Mouse (Mus musculus) mouse embryonic stem cell (cell line): ENCODE results near the gene Rpl6.
"Not testable (repeated sequence)": the region's sequence is repeated elsewhere in the genome, so short reads cannot be mapped to it uniquely, and the experiment has no call there.

Experiments
- in situ Hi-C, 2 experiments: fragments of 300-500 bp; cut with MboI; formaldehyde crosslinking; loops; 1 replicate in 1 of 2; 3 replicates in 1 of 2; pipeline ENCODE4 v1.14.3; 2019 to 2020; ENCODE audit warnings: low sequenced_read_pairs in 2 of 2, low pct_unique_long_range_greater_than_20kb in 1 of 2, mixed read lengths in 1 of 2; ENCODE audit not compliant: unreplicated experiment in 1 of 2

The Rpl6 gene

GRCm38 (mm10) chr5:121217313-121217634 lies 13.0 kb downstream of the Rpl6 start:
- in situ Hi-C loops = loop anchor here (5.0 to 10.0 kb wide), 2 partner anchors 158 to 160 kb away; no protein-coding TSS in a partner anchor

GRCm38 (mm10) chr5:121219190-121219589 lies 14.9 kb downstream of the Rpl6 start:
- in situ Hi-C loops = loop anchor here (5.0 to 10.0 kb wide), 2 partner anchors 156 to 158 kb away; no protein-coding TSS in a partner anchor

- in situ Hi-C loops = loop anchor here (5.0 to 10.0 kb wide), 2 partner anchors 155 to 157 kb away; no protein-coding TSS in a partner anchor
Observed at GRCm38 (mm10) chr5:121219980-121220731, 15.9 kb downstream of the Rpl6 start, which contains the start of gene Hectd4. Gene Hectd4 (plus strand): TSS chr5:121220219.

GRCm38 (mm10) chr5:121220732-121221301 lies 16.5 kb downstream of the Rpl6 start:
- in situ Hi-C loops = no loop called here

- in situ Hi-C loops = no loop called here
Observed at GRCm38 (mm10) chr5:121221328-121221850, 17.1 kb downstream of the Rpl6 start.

- in situ Hi-C loops = not testable (repeated sequence)
Observed at GRCm38 (mm10) chr5:121224020-121224419, 19.7 kb downstream of the Rpl6 start.

GRCm38 (mm10) chr5:121224856-121225255 lies 20.6 kb downstream of the Rpl6 start:
- in situ Hi-C loops = no loop called here

- in situ Hi-C loops = no loop called here
Observed at GRCm38 (mm10) chr5:121225854-121226253, 21.6 kb downstream of the Rpl6 start.

- in situ Hi-C loops = no loop called here
Observed at GRCm38 (mm10) chr5:121226406-121226805, 22.1 kb downstream of the Rpl6 start.

- in situ Hi-C loops = no loop called here
Observed at GRCm38 (mm10) chr5:121226845-121227244, 22.6 kb downstream of the Rpl6 start.

- in situ Hi-C loops = not testable (repeated sequence)
Observed at GRCm38 (mm10) chr5:121227330-121227729, 23.0 kb downstream of the Rpl6 start.

GRCm38 (mm10) chr5:121229182-121229581 lies 24.9 kb downstream of the Rpl6 start:
- in situ Hi-C loops = no loop called here

- in situ Hi-C loops = no loop called here
Observed at GRCm38 (mm10) chr5:121230811-121231210, 26.5 kb downstream of the Rpl6 start.

- in situ Hi-C loops = no loop called here
Observed at GRCm38 (mm10) chr5:121232789-121233188, 28.5 kb downstream of the Rpl6 start.

GRCm38 (mm10) chr5:121233726-121234125 lies 29.4 kb downstream of the Rpl6 start:
- in situ Hi-C loops = no loop called here

- in situ Hi-C loops = no loop called here
Observed at GRCm38 (mm10) chr5:121236171-121236570, 31.9 kb downstream of the Rpl6 start.

GRCm38 (mm10) chr5:121238208-121238607 lies 33.9 kb downstream of the Rpl6 start:
- in situ Hi-C loops = no loop called here

GRCm38 (mm10) chr5:121239846-121240245 lies 35.6 kb downstream of the Rpl6 start:
- in situ Hi-C loops = no loop called here

GRCm38 (mm10) chr5:121241182-121241581 lies 36.9 kb downstream of the Rpl6 start:
- in situ Hi-C loops = no loop called here

- in situ Hi-C loops = no loop called here
Observed at GRCm38 (mm10) chr5:121242261-121242660, 38.0 kb downstream of the Rpl6 start.
